Mouse (Mus musculus) olfactory bulb, adult 2 months (tissue): ENCODE results near the gene Rbbp4. TPM values are rescaled to one million over a fixed set of nuclear protein-coding genes. Genes with fewer than 3 reads are reported as not detected.

Experiments
- H3K27ac ChIP-seq: fragments of 200-500 bp; 2 replicates; pipeline ENCODE4 v1.5.1; 2012; ENCODE audit warnings: low read depth, low read length; ENCODE audit not compliant: insufficient read depth
- H3K4me1 ChIP-seq: fragments of 200-500 bp; 2 replicates; pipeline ENCODE4 v1.6.1; 2012; ENCODE audit warnings: low read length; ENCODE audit not compliant: control insufficient read depth, insufficient read depth
- H3K4me3 ChIP-seq: fragments of 200-500 bp; 2 replicates; pipeline ENCODE4 v1.5.1; 2012; ENCODE audit warnings: mild to moderate bottlenecking, low read depth, low read length, moderate library complexity; ENCODE audit not compliant: insufficient read depth
- CTCF ChIP-seq: fragments of 200-500 bp; IDR thresholded peaks from 2 replicates; pipeline ENCODE4 v1.5.1; 2012; ENCODE audit warnings: low read depth, mild to moderate bottlenecking, low read length, moderate library complexity; ENCODE audit not compliant: insufficient read depth
- POLR2A ChIP-seq: fragments of 200-500 bp; IDR thresholded peaks from 2 replicates; pipeline ENCODE4 v1.6.1; 2012; ENCODE audit warnings: mild to moderate bottlenecking, low read depth, low read length, moderate library complexity; ENCODE audit not compliant: insufficient read depth
- WGBS: fragments of 180-500 bp; shearing (Covaris S2); methylation state at CpG from one replicate; pipeline ENCODE4 v1.1.7; 2018; 5-methylcytosine and 5-hydroxymethylcytosine counted together
- polyA plus RNA-seq: library from polyadenylated mRNA; stranded (reverse); fragments of >200 nt; gene quantifications from 2 replicates; pipeline ENCODE4 v1.2.4, GENCODE M21; 2012; ENCODE audit warnings: low replicate concordance; ENCODE audit not compliant: missing spikeins, insufficient read depth, insufficient read length

Gene Rbbp4
- polyA plus RNA-seq, 1 experiment, result not detected

DNA sequence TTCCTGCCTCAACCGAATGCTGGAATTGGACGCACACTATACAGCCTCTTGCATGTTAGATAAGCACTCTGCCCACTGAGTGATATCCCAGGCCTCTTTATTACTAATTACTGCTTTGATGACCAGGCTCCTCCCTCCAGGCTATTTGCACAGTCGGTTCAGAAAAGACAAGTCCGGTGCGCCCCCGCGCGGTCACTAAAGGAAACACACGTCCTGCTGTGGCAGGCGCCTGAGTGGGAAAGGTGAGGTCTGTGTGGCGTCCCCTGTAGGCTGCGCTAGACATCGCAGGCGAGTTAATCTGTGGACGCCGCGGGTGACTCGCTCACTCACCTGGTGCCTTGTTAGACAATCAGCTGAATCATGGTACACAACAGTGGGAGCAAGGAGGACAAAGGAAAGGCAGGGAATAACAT, 58.7 kb downstream of the Rbbp4 start:
- WGBS, result under 1% methylated on average over 18 of the region's 18 CpGs
- TF ChIP-seq CTCF, result peak; percentile 99
- TF ChIP-seq POLR2A, result no peak
- H3K4me3 ChIP-seq, result no peak overlapping the region
- peaks cover 3% of the 10 kb centered on the region; the same call in 1 of the 2 replicates for H3K4me1 ChIP-seq
- no peak overlapping the region for H3K27ac ChIP-seq

DNA sequence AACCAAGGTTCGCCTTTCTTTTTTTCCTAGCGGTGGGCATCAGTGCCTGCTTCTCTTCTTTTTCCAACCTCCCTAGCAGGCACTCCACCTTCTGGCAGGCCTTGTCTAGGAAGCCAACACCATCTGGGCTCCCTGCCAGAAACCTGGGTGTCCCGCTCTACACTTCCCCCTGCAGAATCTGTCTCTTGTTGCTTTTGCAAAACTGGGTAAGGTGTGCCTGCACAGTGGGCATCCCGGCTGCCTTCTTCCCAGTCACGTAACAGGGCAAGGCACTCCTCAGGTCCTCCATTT, 62.5 kb downstream of the Rbbp4 start:
- peaks cover 3% of the 10 kb centered on the region; the same call in 1 of the 2 replicates for H3K4me1 ChIP-seq
- WGBS, result 58% methylated on average over 5 of the region's 5 CpGs
- H3K27ac ChIP-seq, result no peak overlapping the region
- H3K4me3 ChIP-seq, result no peak overlapping the region
- TF ChIP-seq POLR2A (no peak), CTCF (no peak)

DNA sequence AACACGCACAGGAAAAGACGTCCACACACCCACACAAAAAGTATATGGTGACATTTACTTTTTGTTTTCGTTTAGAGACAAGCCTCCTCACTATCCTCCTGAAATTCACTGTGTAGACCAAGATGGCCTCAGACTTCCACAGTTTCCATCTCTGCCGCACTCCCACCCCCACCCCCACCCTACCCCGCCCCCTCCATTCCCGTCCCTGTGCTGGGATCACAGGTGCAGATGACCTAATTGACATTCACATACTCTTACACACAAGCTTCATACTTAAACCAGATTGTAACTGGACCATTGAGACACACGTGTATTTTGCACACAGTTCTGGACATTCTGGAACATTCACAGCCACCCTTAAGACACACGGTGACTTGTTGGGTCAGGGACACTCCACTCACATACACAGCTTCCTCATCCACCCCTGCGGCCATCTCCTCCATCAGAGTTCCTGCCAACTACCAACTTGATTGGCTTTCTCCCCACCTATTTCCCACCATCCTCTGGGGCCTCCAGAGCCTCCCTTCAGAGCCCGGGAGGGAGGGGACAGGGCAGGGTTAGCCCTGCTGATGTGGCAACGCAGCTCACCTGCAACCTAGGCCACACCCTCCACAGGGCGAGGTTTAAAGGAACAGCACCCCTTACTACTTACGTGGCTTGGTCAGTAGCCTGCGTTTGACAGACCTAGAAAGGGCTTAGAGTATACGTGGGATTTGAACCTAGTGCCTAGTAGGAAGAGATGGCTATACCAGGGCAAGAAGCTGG, 63.0 kb downstream of the Rbbp4 start:
- no peak overlapping the region for H3K27ac ChIP-seq
- TF ChIP-seq POLR2A (no peak), CTCF (no peak)
- 32% methylated on average over 15 of the region's 15 CpGs for WGBS
- H3K4me3 ChIP-seq, result no peak overlapping the region
- H3K4me1 ChIP-seq, result peaks cover 3% of the 10 kb centered on the region; the same call in 1 of the 2 replicates

DNA sequence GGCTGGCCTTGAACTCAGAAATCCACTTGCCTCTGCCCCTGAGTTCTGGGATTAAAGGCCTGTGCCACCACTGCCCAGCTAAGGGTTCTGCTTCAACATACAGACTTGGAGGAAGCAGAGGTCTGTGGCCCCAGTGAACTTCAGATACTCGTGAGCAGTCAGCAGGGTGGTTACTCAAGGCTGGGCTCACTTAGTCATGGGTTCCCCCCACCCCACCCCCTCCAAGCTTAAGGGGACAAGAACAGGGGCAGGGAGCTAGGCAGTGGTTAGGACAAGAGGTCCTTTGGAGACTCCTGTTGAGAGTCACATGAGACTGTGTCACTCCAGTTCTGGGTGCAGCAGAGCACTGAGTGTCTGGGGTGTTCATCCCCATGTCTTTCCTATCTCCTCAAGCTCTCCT, 66.5 kb downstream of the Rbbp4 start:
- Histone ChIP-seq H3K4me1 (peaks cover 8% of the 10 kb centered on the region), H3K4me3 (no peak overlapping the region), H3K27ac (no peak overlapping the region)
- no peak for TF ChIP-seq POLR2A
- TF ChIP-seq CTCF, result no peak
- WGBS, result 83% methylated on average over 1 of the region's 1 CpGs

DNA sequence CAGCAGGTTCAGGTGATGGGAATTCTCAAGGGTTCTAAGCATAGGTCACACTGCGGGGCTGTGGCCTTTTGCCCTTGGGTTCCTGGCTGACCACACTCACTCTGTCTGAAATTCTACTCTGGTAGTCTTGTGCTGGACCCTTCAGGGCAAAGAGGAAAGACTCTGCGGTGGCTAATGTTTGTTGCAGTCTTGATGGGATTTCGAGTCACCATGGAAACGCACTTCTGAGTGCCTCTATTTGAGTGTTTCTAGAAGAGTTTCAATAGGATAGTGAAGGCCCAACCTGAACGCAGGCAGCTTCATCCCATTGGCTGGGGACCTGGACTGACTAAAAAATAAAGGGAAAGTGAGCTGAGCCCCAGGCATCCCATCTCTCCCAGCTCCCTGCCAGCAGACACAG, 68.3 kb downstream of the Rbbp4 start:
- TF ChIP-seq POLR2A (no peak), CTCF (no peak)
- Histone ChIP-seq H3K27ac (no peak overlapping the region), H3K4me1 (peaks cover 14% of the 10 kb centered on the region), H3K4me3 (no peak overlapping the region)
- WGBS, result 84% methylated on average over 5 of the region's 5 CpGs

DNA sequence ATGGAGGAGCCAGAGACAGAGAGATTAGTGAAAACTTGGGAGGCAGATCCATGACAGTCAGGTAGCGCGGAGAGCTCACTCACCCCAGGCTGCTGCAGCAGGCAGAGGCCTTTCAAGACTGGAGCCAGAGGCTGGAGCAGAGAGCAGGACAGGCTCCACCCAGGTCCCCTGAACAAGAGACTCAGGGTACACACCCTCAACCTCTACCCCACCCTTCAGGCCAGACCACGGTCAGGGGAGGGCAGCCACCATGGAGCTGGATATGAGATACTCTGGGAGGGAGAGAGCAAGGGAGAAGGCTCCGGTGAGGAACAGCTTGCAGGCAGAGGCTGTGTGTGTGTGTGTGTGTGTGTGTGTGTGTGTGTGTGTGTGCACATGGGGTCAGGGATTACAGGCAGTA, 69.0 kb downstream of the Rbbp4 start:
- Histone ChIP-seq H3K4me1 (peaks cover 14% of the 10 kb centered on the region), H3K27ac (no peak overlapping the region), H3K4me3 (no peak overlapping the region)
- WGBS, result 88% methylated on average over 4 of the region's 4 CpGs
- TF ChIP-seq CTCF (no peak), POLR2A (no peak)

DNA sequence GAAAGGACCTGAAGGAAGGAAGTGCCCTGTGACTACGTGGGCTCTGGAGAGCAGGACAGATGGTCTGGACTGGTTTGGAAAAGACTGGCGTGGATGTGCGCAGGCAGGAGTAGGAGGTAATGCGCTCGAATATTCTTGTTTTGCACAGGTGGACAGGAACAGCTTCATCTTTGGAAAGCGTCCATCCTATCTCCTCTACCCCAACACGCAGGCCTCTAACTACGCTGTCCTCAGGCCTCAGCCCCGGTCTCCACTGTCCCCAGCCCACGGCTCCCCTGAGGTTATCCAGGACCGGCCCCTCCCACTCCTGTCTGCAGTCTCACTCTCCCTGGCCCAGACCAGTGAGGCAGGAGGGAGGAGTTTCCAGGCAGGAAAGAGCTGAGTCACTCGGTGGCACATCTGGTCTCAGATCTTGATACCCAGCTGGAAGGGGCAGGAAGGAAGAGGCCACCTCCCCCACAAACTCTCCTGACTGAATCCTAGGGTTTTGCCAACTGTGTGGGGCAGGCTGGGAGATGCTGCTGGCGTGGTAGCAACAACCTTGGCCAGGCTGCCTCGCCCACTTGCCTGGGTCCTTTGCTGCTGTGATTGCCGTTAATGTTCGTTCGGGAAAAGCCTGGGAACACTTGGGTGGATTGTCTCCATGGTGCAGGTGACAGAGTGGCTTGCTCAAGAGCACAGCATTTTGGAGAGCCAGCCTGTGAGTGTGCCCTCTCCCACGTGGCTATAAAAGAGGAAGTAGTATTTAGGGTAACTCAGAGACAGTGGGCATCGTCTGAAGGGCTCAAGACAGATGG, 71.7 kb downstream of the Rbbp4 start:
- H3K4me3 ChIP-seq, result no peak overlapping the region
- WGBS, result 38% methylated on average over 19 of the region's 19 CpGs
- no peak for TF ChIP-seq CTCF
- H3K27ac ChIP-seq, result peak overlapping the region; percentile 32
- H3K4me1 ChIP-seq, result peaks cover 20% of the 10 kb centered on the region

DNA sequence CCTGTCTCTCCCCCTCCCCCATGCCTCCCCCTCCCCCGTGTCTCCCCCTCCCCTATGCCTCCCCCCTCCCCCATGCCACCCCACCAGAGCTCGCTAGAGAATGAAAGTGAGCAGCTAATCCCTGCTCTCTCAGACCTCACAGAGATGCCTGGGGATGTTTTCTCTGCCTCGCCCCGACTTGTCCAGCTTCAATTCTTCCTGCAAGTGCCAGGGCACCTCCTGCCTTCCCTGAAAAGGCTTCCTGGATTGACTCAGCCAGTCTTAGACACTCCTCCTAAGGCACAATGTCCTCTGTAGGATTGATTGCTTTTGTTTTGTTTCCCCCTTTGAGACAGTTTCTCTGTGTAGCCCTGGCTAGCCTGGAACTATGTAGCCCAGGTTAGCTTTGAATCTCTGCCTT, 74.0 kb downstream of the Rbbp4 start, which contains the start of gene C77080:
Gene C77080, minus strand, starts transcription at position 209 of the 400 bp plus-strand sequence.
- no peak within 1 kb of the TSS for H3K4me3 ChIP-seq
- no peak within 1 kb of the TSS for H3K27ac ChIP-seq
- WGBS, result 15% methylated on average over 2 of the region's 4 CpGs
- H3K4me1 ChIP-seq, result peaks cover 26% of the 10 kb centered on the region
- TF ChIP-seq POLR2A (no peak), CTCF (no peak)

DNA sequence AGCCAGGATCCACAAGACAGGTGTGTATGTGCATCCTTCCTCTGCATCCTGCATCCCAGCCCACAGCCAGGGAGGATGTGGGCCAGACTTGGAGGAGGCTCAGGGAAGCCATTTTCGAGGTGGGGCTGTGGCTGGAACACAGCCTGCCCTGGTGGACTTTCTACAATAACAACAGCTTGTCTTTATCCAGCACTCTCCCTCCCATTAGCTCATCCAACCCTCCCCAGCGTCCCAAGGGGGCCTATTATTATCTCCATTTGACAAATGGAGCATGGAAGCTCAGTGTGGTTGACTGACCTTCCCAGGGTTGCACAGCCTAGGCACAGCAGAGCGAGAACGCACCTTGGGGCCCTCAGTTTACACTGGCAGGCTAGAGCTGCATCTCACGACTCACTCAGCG, 74.5 kb downstream of the Rbbp4 start:
- no peak overlapping the region for H3K27ac ChIP-seq
- WGBS, result 14% methylated on average over 6 of the region's 6 CpGs
- peaks cover 26% of the 10 kb centered on the region for H3K4me1 ChIP-seq
- TF ChIP-seq POLR2A (no peak), CTCF (no peak)
- H3K4me3 ChIP-seq, result no peak overlapping the region
